Mouse (Mus musculus) Patski (cell line): Measurements from ENCODE around the gene Rgl2. TPM values are rescaled to one million over a fixed set of nuclear protein-coding genes. Genes with fewer than 3 reads are reported as not detected.

Experiments used
- ATAC-seq: fragments of 100-300 bp; one replicate; pipeline ENCODE4 v1.8.0; 2021
- CTCF ChIA-PET: fragments of 350-600 bp; sonication (Branson Sonifier 250); formaldehyde crosslinking; loops from one replicate; lab custom pipeline; 2022; ENCODE audit warnings: inconsistent platforms; lab: Charles Lee
- POLR2A ChIA-PET: fragments of 350-600 bp; sonication (Branson Sonifier 250); formaldehyde crosslinking; loops from one replicate; lab custom pipeline; 2022; ENCODE audit warnings: antibody characterized with exemption, inconsistent platforms; lab: Charles Lee
- DNase-seq: peaks from one replicate; pipeline ENCODE4 v3.0.0-alpha.2; 2011; ENCODE audit warnings: low read depth, low spot score
- H3K27me3 ChIP-seq: fragments of 371-371 bp; one replicate; pipeline ENCODE4 v1.5.1; 2021
- CTCF ChIP-seq: fragments of 100-300 bp; IDR thresholded peaks from one replicate; pipeline ENCODE4 v1.5.1; 2021
- in situ Hi-C: fragments of 300-500 bp; cut with MboI; formaldehyde crosslinking; loops from 3 replicates; pipeline ENCODE4 v1.11.1; 2018; ENCODE audit warnings: low pct_unique_long_range_greater_than_20kb, mixed read lengths
- polyA plus RNA-seq: library from polyadenylated mRNA; unstranded; gene quantifications from one replicate; pipeline ENCODE4 v1.2.3, GENCODE M21; 2021

The Rgl2 gene
- polyA plus RNA-seq, 1 experiment from 2014 or later: 59.6 TPM

DNA sequence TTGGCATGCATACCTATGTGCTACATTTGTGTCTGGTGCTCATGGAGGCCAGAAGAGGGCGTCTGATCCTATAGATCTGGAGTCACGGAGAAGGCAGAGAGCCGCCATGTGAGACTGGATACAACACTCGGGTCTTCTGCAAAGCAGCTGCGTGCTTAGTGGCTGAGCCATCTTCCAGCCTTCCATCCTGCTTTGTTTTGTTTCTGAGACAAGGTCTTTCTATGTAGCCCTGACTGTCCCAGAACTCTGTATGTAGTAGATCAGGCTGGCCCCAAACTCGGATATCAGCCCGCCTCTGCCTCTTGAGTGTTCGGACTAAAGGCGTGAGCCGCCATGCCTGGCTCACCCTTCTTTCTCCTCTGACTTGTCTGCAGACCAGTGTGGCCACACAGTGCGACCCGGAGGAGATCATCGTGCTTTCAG lies 14.4 kb upstream of the Rgl2 start:
- ChIA-PET CTCF (interaction anchor here (0.5 to 1.3 kb wide), 2 partner anchors 12 to 18 kb away, joined by 3 to 4 read pairs; no protein-coding TSS in a partner anchor), POLR2A (interaction anchor here (0.7 kb wide), 1 partner anchor 122 kb away, joined by 3 read pairs; no protein-coding TSS in a partner anchor)
- ATAC-seq: no peak
- in situ Hi-C loops: no loop called here
- no peak for TF ChIP-seq CTCF
- DNase-seq: no peak
- H3K27me3 ChIP-seq: no peaks in the 10 kb centered on the region

DNA sequence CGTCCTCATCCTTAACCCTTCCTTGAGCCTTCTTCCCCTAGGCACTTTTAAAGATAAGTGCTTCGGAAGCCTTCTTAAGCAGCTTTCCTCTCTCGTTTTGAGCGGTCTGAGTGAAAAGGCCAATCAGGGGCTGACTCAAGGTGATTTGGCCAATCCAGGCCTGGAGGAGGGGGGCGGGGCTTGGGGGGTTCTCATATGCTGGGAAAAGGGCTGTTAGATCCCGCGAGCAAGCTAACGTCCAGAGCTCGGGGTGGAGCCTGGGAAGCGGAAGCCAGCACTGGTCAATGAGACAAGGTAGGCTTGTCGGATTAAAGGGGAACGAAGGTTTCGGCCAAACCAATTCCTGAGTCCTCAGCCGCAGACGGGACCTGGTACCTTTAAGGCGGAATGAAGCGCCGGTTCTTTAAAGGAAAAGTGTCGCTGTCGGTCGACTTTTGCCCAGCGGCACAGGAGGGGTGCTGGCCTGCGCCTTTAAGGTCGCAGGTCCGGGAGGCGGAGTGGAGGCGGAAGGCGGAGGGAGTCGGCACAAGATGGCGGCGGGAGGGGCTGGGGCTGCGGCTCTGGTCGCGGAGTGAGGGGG lies 13.6 kb upstream of the Rgl2 start, which contains the start of the genes Tapbp and Zbtb22:
Gene Tapbp (plus strand): TSS at position 229 of the 580 bp plus-strand sequence.
Gene Zbtb22 (plus strand): TSS at position 234 of the 580 bp plus-strand sequence.
- H3K27me3 ChIP-seq: no peaks in the 10 kb centered on the region
- TF ChIP-seq CTCF: no peak
- ChIA-PET CTCF (interaction anchor here (0.9 to 1.3 kb wide), 2 partner anchors 11 to 27 kb away, joined by 4 read pairs; no protein-coding TSS in a partner anchor), POLR2A (no interaction called here)
- DNase-seq (peak; percentile 98), ATAC-seq (peak; percentile 92)
- in situ Hi-C loops: no loop called here

GRCm38 (mm10) chr17:33916294-33916693 lies 13.0 kb upstream of the Rgl2 start:
- ChIA-PET CTCF (interaction anchor here (0.9 to 1.3 kb wide), 2 partner anchors 10 to 28 kb away, joined by 4 read pairs; no protein-coding TSS in a partner anchor), POLR2A (no interaction called here)
- DNase-seq (no peak), ATAC-seq (no peak)
- no peaks in the 10 kb centered on the region for H3K27me3 ChIP-seq
- in situ Hi-C loops: no loop called here
- no peak for TF ChIP-seq CTCF

DNA sequence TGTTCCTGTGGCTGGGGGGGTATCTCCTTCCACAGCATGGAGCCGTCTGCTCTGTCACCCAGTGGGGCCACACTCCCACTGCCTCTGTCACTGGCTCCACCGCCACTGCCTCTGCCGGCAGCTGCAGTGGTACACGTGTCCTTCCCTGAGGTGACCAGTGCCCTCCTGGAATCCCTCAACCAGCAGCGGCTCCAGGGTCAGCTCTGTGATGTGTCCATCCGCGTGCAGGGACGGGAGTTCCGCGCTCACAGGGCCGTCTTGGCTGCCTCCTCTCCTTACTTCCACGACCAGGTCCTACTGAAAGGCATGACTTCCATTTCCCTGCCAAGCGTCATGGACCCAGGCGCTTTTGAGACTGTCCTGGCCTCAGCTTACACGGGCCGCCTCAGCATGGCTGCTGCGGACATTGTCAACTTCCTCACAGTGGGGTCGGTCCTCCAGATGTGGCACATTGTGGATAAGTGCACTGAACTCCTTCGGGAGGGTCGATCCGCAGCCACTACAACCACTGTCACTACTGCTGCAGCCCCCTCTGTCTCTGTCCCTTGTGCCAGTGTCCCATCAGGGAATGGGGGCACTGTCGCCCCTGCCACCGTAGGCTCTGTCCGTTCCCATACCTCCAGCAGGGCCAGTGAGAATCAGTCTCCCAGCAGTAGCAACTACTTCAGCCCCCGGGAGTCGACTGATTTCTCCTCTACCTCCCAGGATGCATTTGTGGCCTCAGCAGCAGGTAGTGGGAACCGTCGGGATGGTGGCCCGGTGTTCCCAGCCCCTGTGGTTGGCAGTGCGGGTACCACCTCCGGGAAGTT lies 12.3 kb upstream of the Rgl2 start:
- no peak for TF ChIP-seq CTCF
- no peak for ATAC-seq
- DNase-seq: no peak
- ChIA-PET POLR2A (no interaction called here), CTCF (no interaction called here)
- no peaks in the 10 kb centered on the region for H3K27me3 ChIP-seq
- in situ Hi-C loops: no loop called here

- DNase-seq (no peak), ATAC-seq (no peak)
- ChIA-PET POLR2A (no interaction called here), CTCF (no interaction called here)
- TF ChIP-seq CTCF: no peak
- in situ Hi-C loops: no loop called here
- no peaks in the 10 kb centered on the region for H3K27me3 ChIP-seq
Observed at GRCm38 (mm10) chr17:33917656-33918292, 11.6 kb upstream of the Rgl2 start.

GRCm38 (mm10) chr17:33918293-33919203 lies 10.8 kb upstream of the Rgl2 start:
- no peak for DNase-seq
- in situ Hi-C loops: no loop called here
- no peak for TF ChIP-seq CTCF
- POLR2A ChIA-PET: no interaction called here
- no peaks in the 10 kb centered on the region for H3K27me3 ChIP-seq
- CTCF ChIA-PET: no interaction called here
- no peak for ATAC-seq

- H3K27me3 ChIP-seq: no peaks in the 10 kb centered on the region
- CTCF ChIA-PET: no interaction called here
- in situ Hi-C loops: no loop called here
- POLR2A ChIA-PET: no interaction called here
- DNase-seq: no peak
- TF ChIP-seq CTCF: no peak
- ATAC-seq: peak; percentile 44
Observed at GRCm38 (mm10) chr17:33919351-33920281, 9.7 kb upstream of the Rgl2 start.

- H3K27me3 ChIP-seq: no peaks in the 10 kb centered on the region
- POLR2A ChIA-PET: no interaction called here
- TF ChIP-seq CTCF: no peak
- in situ Hi-C loops: no loop called here
- ATAC-seq (peak; percentile 42), DNase-seq (no peak)
- CTCF ChIA-PET: interaction anchor here (0.9 to 3.5 kb wide), 2 partner anchors 12 to 24 kb away, joined by 3 to 13 read pairs; no protein-coding TSS in a partner anchor
Observed at GRCm38 (mm10) chr17:33920282-33921097, 8.9 kb upstream of the Rgl2 start.
